Mouse (Mus musculus) forelimb bud, embryonic 11.5 days (tissue): ENCODE results near the gene Trim29.

ENCODE experiments used
- DNase-seq: peaks from one replicate; pipeline ENCODE4 v3.0.0-alpha.2; 2012; ENCODE audit warnings: low read depth, low spot score

Gene Trim29

GRCm38 (mm10) chr9:43313805-43314204 lies 3.2 kb downstream of the Trim29 start:
- no peak for DNase-seq

DNA sequence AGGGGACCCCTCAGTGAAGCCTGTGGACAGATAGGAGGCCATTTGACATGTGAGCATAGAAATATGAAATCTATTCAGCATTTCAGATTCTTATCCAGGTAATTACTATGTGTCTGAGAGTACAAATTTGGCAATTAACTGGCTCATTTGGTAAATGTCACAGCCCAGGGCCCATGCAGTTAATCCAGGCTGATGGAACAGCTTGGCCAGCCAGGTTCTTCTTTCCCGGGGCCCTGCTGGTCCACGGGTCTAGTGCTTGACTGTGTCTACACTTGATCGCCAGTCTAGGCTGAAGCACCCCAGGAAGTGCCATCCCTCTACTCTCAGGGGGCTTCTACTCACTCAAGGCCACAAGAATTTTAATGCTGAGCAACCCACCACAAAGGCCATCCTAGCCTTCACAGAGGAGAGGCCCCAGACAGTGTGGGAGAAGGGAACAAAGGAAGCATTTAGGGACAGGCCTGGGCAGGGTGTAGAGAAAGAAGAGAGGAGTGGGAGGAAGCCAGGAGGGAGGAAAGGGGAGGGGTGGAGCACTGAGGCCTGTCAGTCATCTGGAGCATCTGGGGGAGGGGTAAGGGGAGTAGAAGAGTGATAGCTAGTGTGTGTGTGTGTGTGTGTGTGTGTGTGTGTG lies 4.8 kb downstream of the Trim29 start:
- no peak for DNase-seq

GRCm38 (mm10) chr9:43316466-43316865 lies 5.8 kb downstream of the Trim29 start:
- DNase-seq, result no peak

DNA sequence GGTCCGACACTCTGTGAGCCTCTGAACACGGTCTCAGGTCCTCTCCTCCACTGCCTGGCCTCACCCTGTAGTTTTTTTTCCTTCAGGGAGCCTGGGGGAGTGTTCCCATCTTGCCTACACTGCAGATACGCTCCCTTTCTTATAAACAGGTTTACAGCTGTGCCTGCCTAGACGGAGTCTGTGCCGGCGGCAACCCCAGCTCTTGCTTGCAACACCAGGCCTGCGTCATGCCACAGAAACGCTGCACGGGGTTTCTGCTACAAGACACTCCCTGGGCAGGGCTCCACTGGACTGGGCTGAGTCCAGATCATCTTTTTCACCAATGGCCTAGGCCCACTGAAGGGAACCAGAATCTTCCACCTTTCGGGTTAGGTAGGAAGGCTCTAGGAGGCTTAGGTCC lies 8.0 kb downstream of the Trim29 start:
- DNase-seq, result no peak

GRCm38 (mm10) chr9:43321951-43322350 lies 11.3 kb downstream of the Trim29 start:
- DNase-seq, result no peak

DNA sequence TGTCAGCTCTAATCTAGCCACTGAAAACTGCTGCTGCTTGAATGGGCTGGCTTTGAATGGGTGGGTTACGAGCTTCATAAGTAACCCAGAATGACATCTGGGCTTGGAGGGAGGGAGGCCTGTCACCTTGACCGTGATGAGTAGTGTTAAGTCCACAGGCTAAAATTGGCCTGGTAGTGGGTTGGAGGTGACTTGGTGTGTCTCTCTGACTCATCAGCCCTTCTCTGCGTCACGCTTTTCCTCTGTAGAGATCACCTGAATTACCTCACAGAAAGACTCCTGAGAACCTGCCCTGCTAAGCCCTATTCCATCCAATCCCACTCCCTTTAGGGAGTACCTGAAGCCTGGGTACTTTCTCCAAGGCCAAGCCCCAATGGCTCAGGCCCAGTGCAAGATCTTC lies 12.0 kb downstream of the Trim29 start:
- no peak for DNase-seq

DNA sequence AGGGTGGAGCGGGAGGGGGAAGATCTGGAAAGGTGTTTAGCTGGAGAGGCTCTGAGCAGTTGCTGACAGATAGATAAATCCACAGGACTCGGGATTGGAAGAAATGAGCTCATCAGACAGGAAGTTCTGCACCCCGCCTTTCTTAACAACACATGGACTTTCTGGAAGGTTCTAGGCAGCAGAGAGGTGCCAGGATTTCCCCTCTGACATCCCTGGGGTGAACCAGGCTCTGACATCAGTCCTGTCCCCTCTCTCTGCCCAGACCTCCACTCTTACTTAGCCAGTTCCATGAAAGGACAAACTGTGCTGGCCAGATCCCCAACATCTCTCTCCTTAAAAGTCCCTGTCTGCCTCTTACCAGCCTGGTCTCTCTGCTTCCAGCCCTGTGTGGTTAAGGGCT lies 14.8 kb downstream of the Trim29 start:
- DNase-seq, result no peak

DNA sequence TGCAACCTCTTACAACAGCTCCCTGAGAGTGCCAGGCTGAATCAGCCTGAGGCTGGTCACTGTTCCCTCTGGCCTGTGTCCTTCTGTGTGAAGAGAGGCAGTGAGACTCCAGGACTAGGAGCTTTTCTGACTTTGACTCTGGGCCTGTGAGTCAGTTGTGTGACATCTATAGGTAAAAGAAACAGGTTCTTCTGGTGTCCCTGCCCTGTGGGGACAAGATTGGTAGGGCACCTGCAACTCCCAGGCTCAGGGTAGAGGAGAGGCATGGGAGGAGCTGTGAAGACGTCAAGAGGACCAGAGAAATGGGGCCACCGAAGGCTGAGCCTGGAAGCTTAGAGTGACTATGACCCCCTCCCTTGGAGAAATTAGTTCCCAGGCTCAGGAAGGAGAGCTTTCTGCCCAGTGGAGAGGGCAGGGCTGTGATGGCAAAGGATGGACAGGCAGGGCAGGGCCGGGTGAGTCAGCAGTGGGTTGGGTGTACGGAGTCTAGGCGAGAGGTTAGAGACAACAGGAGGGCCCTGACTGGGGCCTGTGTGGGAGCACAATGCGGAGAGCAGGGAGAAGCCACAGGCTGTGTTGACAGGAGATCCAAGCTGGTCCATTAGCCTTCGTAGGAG lies 15.5 kb downstream of the Trim29 start:
- no peak for DNase-seq

DNA sequence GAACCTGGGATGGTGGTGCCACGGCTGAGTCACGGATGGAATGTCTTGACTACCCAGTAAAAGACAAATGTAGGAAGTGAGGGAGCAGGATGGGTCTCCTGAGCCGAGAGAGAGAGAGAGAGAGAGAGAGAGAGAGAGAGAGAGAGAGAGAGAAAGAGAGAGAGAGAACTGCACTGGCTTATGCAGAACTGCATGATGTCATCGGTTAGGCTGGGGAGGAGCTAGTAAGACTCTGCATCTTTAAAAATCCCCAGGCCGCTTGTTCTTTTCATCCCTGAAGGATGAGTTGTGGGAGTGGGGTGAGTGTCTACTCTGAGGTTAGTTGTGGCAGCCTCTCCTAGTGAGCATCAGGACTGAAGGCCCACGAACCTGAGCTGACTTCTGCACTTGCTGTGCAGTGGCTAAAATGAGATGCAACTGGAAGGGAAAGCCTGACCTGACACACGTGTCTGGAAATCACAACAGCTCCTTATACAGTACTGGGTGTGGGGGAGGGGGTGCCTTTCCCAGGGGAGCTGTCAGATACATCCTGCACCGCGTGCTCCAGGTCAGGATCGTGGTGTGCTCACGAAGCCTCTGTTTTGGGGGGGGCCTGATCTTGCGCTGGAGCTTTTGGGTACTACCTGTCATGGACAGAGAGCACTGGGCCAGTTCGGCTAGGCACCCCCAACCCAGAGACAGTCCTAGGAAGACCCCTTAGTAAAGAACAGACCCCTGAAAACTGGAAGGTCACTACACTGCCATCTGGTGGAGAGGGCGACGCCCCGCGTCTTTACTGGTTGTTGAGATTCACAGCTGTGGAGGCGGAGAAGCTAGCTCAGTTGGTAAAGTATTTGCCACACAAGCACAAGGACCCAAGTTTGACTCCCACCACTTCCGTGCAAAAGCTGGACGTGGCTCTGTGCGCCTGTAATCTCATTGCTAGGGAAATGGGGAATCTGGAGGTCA lies 16.8 kb downstream of the Trim29 start:
- peak; percentile 37 for DNase-seq

DNA sequence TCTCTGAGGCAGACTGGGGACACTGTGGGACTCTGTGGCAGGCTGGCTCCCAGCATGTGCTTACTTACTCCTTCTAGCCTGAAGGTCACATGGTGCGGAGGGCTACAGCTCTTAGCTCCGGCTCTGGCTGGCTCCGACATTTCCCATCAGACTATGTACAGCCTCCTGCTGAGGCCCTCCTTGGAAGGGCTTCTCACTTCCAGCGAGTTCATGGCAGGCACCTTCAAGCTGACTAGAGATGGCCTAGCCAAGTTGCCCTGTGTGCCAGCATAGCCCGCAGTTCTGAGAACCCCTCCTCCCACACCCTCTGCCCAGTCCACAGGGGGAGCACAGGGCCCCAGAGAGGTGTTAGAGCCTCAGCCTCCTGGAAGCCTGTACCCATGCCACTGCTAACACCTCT lies 19.8 kb downstream of the Trim29 start:
- DNase-seq, result no peak

DNA sequence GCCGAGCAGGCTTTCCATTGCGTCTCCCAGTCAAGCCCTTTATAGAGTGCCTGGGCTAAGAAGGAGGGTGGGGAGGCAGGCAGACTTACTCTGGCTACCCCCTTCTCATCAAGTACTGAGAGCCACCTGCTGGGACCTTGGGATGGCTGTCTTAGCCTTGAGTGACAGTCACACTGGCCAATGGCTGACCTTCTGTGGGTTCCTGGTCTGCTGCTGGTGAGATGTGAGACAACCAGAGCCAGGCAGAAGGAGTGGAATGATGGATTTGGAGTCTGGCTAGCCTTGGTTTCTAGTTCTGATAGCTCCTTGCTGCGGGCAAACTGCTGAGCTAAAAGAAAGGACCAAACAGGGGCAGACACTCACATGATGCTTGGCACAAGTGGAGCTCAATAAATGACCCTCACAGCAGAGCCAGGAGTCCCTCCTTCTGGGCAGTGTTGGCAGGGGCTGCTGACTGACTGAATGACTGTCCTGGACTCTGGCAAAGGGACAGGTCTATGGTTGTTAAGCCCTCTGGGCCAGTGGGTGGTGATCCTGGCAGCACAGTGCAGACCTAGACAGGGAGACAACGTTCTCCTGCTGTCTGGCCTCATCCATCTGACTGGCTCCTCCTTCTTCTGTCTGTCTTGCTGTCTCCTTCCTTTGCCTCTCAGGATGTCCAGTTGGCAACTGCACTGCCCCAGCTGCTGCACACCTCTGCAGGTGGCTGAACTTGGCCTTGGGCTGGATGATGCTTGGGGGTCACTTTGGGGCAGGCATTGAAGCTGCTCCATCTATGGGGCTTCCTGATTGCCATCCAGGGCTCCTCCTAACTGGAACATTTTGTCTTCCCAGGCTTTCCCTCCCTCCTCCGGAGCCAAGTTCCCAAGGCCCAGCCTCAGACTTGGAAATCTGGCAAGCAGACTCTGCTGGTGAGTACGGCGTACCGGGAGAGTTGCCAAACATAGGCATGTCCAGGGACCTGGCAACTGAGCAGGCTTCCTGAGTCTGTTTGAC lies 21.1 kb downstream of the Trim29 start:
- no peak for DNase-seq

DNA sequence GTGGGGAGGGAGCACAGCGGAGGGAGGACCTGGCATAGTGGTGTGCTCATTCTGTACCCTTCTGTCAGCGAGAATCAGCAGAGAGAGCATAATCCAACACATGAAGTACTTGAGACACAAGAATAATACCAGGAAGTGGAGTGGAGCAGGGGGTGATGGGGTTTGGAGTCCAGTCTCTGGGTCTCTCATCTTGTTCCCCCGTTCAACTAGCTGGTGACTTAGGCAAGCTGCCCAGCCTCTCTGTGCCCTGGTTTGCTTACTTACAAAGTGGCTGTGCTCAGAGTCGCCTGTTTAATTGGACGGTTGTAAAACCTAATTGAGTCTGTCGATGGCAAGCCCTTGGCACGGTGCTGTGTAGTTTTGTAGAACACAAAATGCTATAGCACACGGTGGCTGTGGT lies 23.8 kb downstream of the Trim29 start:
- no peak for DNase-seq

- DNase-seq, result no peak
These were observed 27.0 kb downstream of the Trim29 start for GRCm38 (mm10) chr9:43337636-43338035.

- DNase-seq, result no peak
These were observed 27.4 kb downstream of the Trim29 start for GRCm38 (mm10) chr9:43338067-43338466.

GRCm38 (mm10) chr9:43339614-43340020 lies 29.0 kb downstream of the Trim29 start:
- DNase-seq, result peak; percentile 63

GRCm38 (mm10) chr9:43350089-43350488 lies 39.4 kb downstream of the Trim29 start:
- no peak for DNase-seq

- DNase-seq, result no peak
These were observed 40.4 kb downstream of the Trim29 start for GRCm38 (mm10) chr9:43351015-43351414.

DNA sequence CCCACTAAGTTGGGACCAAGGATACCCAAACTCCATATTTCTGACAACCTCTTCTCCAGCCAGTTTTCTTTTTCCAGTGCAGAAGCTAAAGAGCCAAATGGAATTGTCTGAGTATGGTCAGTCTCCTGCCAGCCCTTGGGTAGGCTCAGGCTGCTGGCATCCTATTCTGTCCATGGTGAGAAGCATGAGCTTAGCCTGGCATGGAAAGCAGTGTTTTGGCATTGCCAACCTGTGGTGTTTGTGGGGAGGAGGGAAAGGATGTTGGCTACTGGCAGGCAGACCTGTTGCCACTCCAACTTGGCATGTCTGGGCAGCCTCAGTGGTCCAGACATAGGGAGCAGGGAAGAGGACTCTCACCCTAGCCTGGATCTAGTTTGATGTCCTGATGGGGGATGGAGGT lies 46.4 kb downstream of the Trim29 start:
- no peak for DNase-seq

- DNase-seq, result no peak
These were observed 48.1 kb downstream of the Trim29 start for GRCm38 (mm10) chr9:43358591-43359323.

DNA sequence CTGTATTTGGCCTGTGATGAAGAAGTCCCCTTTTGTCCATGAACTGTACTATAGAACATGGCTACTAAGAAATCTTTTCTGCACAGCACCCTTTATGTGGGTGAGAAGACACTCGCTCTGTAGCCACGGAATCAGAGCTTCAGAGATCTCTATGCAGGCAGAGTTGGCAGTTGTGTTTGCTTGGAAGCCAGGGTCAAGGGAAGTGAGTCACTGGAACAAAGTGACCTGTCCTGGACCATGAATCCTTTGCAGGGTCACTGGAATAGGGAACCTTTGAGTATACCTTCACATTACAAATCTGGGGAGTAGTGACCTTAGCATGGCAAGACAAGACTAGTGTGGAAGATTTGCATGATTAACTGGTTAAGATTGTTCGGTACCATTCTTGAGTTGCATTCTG lies 58.1 kb downstream of the Trim29 start:
- no peak for DNase-seq

DNA sequence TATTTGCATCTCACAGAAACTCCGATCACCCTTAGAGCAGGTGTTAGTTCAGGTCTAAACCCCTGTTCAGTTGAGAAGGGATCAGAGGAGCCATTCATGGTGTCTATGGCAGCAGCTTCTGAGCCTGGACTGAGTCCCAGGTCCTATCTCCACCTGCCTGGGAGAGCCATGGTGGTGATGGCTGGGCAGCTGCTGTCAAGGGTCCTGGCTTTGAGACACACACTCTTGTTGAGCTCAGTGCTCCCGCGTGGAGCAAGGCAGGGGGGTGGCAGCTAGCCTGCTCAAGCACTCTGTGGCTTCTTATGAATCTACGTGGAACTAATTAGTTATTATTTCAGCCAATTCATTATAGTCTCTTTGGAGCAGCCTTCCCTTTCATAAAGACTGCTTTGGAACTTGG lies 73.2 kb downstream of the Trim29 start:
- DNase-seq, result no peak
